Mouse (Mus musculus): Measurements from ENCODE around the gene Madcam1. TPM values are rescaled to one million over a fixed set of nuclear protein-coding genes. Genes with fewer than 3 reads are reported as not detected.

The Madcam1 gene
- polyA plus RNA-seq, 1 experiment from 2014 or later: 1.4 TPM

DNA sequence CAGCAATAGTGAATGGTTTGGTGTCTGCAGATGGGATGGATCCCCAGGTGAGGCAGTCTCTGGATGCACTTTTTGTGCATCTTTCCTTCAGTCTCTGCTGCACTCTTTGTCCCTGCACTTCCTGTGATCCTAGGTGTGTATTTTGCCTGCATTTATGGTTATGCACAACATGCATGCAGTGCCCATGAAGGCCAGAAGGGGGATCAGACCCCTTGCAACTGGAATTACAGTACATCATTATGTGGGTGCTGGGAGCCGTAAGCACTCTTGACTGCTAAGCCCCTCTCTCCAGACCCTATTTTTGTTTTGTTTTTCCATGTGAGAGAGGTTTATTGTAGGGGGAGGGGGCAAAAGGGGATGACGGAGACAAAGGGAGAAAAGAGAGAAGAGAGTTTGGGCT, 4.1 kb upstream of the Madcam1 start:
- Histone ChIP-seq H3K9me3 (ENCODE audit: control insufficient read depth, low read length) (no peaks in the 10 kb centered on the region), H3K9ac (ENCODE audit: low read depth, low read length) (no peak overlapping the region), H3K4me1 (replicated peaks; ENCODE audit: control insufficient read depth, insufficient read depth, low read length) (peaks cover 2% of the 10 kb centered on the region; the same call in 1 of the 2 replicates), H3K4me3 (ENCODE audit: low read depth, low read length) (no peak overlapping the region), H3K4me2 (no peak overlapping the region), H3K27me3 (replicated peaks; ENCODE audit: control insufficient read depth, insufficient read depth, low read length) (no peaks in the 10 kb centered on the region; the same call in 1 of the 2 replicates), H3K36me3 (ENCODE audit: control insufficient read depth, insufficient read depth, low read length) (no peaks in the 10 kb centered on the region), H3K27ac (ENCODE audit: low read depth, low read length) (no peak overlapping the region)
- WGBS: 74% methylated on average over 2 of the region's 2 CpGs
- no peak for ATAC-seq (replicated peaks; ENCODE audit: low FRiP score)
- DNase-seq (ENCODE audit: low spot score): no peak

DNA sequence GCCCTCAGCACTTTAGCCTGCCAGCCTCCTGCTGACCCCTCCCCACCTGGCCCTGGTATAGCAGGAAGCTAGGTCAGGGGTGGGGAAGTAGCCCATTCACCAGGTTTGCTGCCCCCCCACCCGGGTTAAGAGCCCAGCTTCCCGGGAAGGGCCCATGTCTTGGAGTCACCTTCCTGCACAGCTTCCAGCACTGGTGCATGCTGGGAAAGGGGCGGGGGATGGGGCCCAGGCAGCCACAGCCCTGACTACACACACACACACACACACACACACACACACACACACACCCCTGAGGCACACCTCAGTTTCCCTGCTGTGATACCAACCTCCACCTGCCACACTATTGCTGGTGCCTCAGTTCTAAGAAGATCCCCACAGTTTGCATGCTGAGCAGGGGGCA, 2.5 kb upstream of the Madcam1 start:
- no peak overlapping the region for H3K4me3 ChIP-seq (ENCODE audit: low read depth, low read length)
- H3K27me3 ChIP-seq (replicated peaks; ENCODE audit: control insufficient read depth, insufficient read depth, low read length): no peaks in the 10 kb centered on the region
- no peaks in the 10 kb centered on the region for H3K36me3 ChIP-seq (ENCODE audit: control insufficient read depth, insufficient read depth, low read length)
- H3K9ac ChIP-seq (ENCODE audit: low read depth, low read length): no peak overlapping the region
- H3K4me2 ChIP-seq: no peak overlapping the region
- H3K4me1 ChIP-seq (replicated peaks; ENCODE audit: control insufficient read depth, insufficient read depth, low read length): peaks cover 2% of the 10 kb centered on the region; the same call in 1 of the 2 replicates
- no peak for DNase-seq (ENCODE audit: low spot score)
- H3K27ac ChIP-seq (ENCODE audit: low read depth, low read length): no peak overlapping the region
- WGBS: 42% methylated on average over 3 of the region's 3 CpGs
- no peak for ATAC-seq (replicated peaks; ENCODE audit: low FRiP score)
- no peaks in the 10 kb centered on the region for H3K9me3 ChIP-seq (ENCODE audit: control insufficient read depth, low read length)

- Histone ChIP-seq H3K9ac (ENCODE audit: low read depth, low read length) (no peak overlapping the region), H3K9me3 (ENCODE audit: control insufficient read depth, low read length) (no peaks in the 10 kb centered on the region), H3K27ac (ENCODE audit: low read depth, low read length) (no peak overlapping the region), H3K4me2 (no peak overlapping the region), H3K27me3 (replicated peaks; ENCODE audit: control insufficient read depth, insufficient read depth, low read length) (no peaks in the 10 kb centered on the region), H3K4me3 (ENCODE audit: low read depth, low read length) (no peak overlapping the region), H3K36me3 (ENCODE audit: control insufficient read depth, insufficient read depth, low read length) (no peaks in the 10 kb centered on the region), H3K4me1 (replicated peaks; ENCODE audit: control insufficient read depth, insufficient read depth, low read length) (peaks cover 2% of the 10 kb centered on the region)
- no peak for DNase-seq (ENCODE audit: low spot score)
- ATAC-seq (replicated peaks; ENCODE audit: low FRiP score): no peak
- 83% methylated on average over 8 of the region's 8 CpGs for WGBS
Measured at GRCm38 (mm10) chr10:79665051-79665450, 692 bp downstream of the Madcam1 start.

GRCm38 (mm10) chr10:79666493-79666892, 2.1 kb downstream of the Madcam1 start:
- no peak overlapping the region for H3K27ac ChIP-seq (ENCODE audit: low read depth, low read length)
- ATAC-seq (replicated peaks; ENCODE audit: low FRiP score) (no peak), DNase-seq (ENCODE audit: low spot score) (no peak)
- H3K4me2 ChIP-seq: no peak overlapping the region
- H3K9me3 ChIP-seq (ENCODE audit: control insufficient read depth, low read length): no peaks in the 10 kb centered on the region
- peaks cover 13% of the 10 kb centered on the region for H3K4me1 ChIP-seq (replicated peaks; ENCODE audit: control insufficient read depth, insufficient read depth, low read length)
- H3K9ac ChIP-seq (ENCODE audit: low read depth, low read length): no peak overlapping the region
- H3K36me3 ChIP-seq (ENCODE audit: control insufficient read depth, insufficient read depth, low read length): no peaks in the 10 kb centered on the region
- WGBS: 56% methylated on average over 9 of the region's 9 CpGs
- H3K4me3 ChIP-seq (ENCODE audit: low read depth, low read length): no peak overlapping the region
- no peaks in the 10 kb centered on the region for H3K27me3 ChIP-seq (replicated peaks; ENCODE audit: control insufficient read depth, insufficient read depth, low read length)

GRCm38 (mm10) chr10:79668076-79668475, 3.7 kb downstream of the Madcam1 start:
- no peaks in the 10 kb centered on the region for H3K36me3 ChIP-seq (ENCODE audit: control insufficient read depth, insufficient read depth, low read length)
- peaks cover 13% of the 10 kb centered on the region for H3K4me1 ChIP-seq (replicated peaks; ENCODE audit: control insufficient read depth, insufficient read depth, low read length)
- 76% methylated on average over 5 of the region's 5 CpGs for WGBS
- no peaks in the 10 kb centered on the region for H3K27me3 ChIP-seq (replicated peaks; ENCODE audit: control insufficient read depth, insufficient read depth, low read length)
- no peak overlapping the region for H3K27ac ChIP-seq (ENCODE audit: low read depth, low read length)
- H3K9me3 ChIP-seq (ENCODE audit: control insufficient read depth, low read length): no peaks in the 10 kb centered on the region
- H3K4me3 ChIP-seq (ENCODE audit: low read depth, low read length): no peak overlapping the region
- DNase-seq (ENCODE audit: low spot score) (no peak), ATAC-seq (replicated peaks; ENCODE audit: low FRiP score) (no peak)
- H3K9ac ChIP-seq (ENCODE audit: low read depth, low read length): no peak overlapping the region
- no peak overlapping the region for H3K4me2 ChIP-seq

- WGBS: under 1% methylated on average over 45 of the region's 45 CpGs
- peak within 1 kb of the TSS; percentile 86 for H3K9ac ChIP-seq (ENCODE audit: low read depth, low read length)
- no peaks in the 10 kb centered on the region for H3K27me3 ChIP-seq (replicated peaks; ENCODE audit: control insufficient read depth, insufficient read depth, low read length)
- no peaks in the 10 kb centered on the region for H3K9me3 ChIP-seq (ENCODE audit: control insufficient read depth, low read length)
- H3K4me2 ChIP-seq: peak within 1 kb of the TSS; percentile 91
- ATAC-seq (replicated peaks; ENCODE audit: low FRiP score) (peak; percentile 74), DNase-seq (ENCODE audit: low spot score) (peak; percentile 94)
- H3K4me3 ChIP-seq (ENCODE audit: low read depth, low read length): peak within 1 kb of the TSS; percentile 99
- peak within 1 kb of the TSS; percentile 88 for H3K27ac ChIP-seq (ENCODE audit: low read depth, low read length)
- H3K36me3 ChIP-seq (ENCODE audit: control insufficient read depth, insufficient read depth, low read length): 0 out of 2 replicates have a peak, but pooled peaks cover 2% of the 10 kb centered on the region
- H3K4me1 ChIP-seq (replicated peaks; ENCODE audit: control insufficient read depth, insufficient read depth, low read length): peaks cover 13% of the 10 kb centered on the region
Measured at GRCm38 (mm10) chr10:79668771-79669575, 4.6 kb downstream of the Madcam1 start, which contains the start of gene Tpgs1. TSS of gene Tpgs1 (plus strand) at chr10:79669369.

GRCm38 (mm10) chr10:79669576-79670057, 5.3 kb downstream of the Madcam1 start:
- peak; percentile 58 for ATAC-seq (replicated peaks; ENCODE audit: low FRiP score)
- peak overlapping the region; percentile 91 for H3K4me2 ChIP-seq
- WGBS: under 1% methylated on average over 47 of the region's 47 CpGs
- peak overlapping the region; percentile 88 for H3K27ac ChIP-seq (ENCODE audit: low read depth, low read length)
- H3K9ac ChIP-seq (ENCODE audit: low read depth, low read length): peak overlapping the region; percentile 86
- 0 out of 2 replicates have a peak, but pooled peaks cover 2% of the 10 kb centered on the region for H3K36me3 ChIP-seq (ENCODE audit: control insufficient read depth, insufficient read depth, low read length)
- H3K4me3 ChIP-seq (ENCODE audit: low read depth, low read length): peak overlapping the region; percentile 99
- H3K4me1 ChIP-seq (replicated peaks; ENCODE audit: control insufficient read depth, insufficient read depth, low read length): peaks cover 10% of the 10 kb centered on the region
- DNase-seq (ENCODE audit: low spot score): peak; percentile 88
- no peaks in the 10 kb centered on the region for H3K27me3 ChIP-seq (replicated peaks; ENCODE audit: control insufficient read depth, insufficient read depth, low read length)
- no peaks in the 10 kb centered on the region for H3K9me3 ChIP-seq (ENCODE audit: control insufficient read depth, low read length)

GRCm38 (mm10) chr10:79670071-79670888, 5.9 kb downstream of the Madcam1 start:
- Histone ChIP-seq H3K9me3 (ENCODE audit: control insufficient read depth, low read length) (no peaks in the 10 kb centered on the region), H3K9ac (ENCODE audit: low read depth, low read length) (peak overlapping the region; percentile 86), H3K4me3 (ENCODE audit: low read depth, low read length) (peak overlapping the region; percentile 99), H3K27ac (ENCODE audit: low read depth, low read length) (0 out of 2 replicates have a peak overlapping the region, but pooled peaks have one; percentile 88), H3K4me2 (peak overlapping the region; percentile 91), H3K4me1 (replicated peaks; ENCODE audit: control insufficient read depth, insufficient read depth, low read length) (peaks cover 10% of the 10 kb centered on the region), H3K27me3 (replicated peaks; ENCODE audit: control insufficient read depth, insufficient read depth, low read length) (no peaks in the 10 kb centered on the region), H3K36me3 (ENCODE audit: control insufficient read depth, insufficient read depth, low read length) (0 out of 2 replicates have a peak, but pooled peaks cover 2% of the 10 kb centered on the region)
- 34% methylated on average over 15 of the region's 15 CpGs for WGBS
- DNase-seq (ENCODE audit: low spot score) (no peak), ATAC-seq (replicated peaks; ENCODE audit: low FRiP score) (peak; percentile 19; the same call in 1 of the 2 replicates)

Data from liver, embryonic 11.5 days (tissue).